25 mouse cellular contexts compared by ENCODE assay signal in the genomic region with DNA sequence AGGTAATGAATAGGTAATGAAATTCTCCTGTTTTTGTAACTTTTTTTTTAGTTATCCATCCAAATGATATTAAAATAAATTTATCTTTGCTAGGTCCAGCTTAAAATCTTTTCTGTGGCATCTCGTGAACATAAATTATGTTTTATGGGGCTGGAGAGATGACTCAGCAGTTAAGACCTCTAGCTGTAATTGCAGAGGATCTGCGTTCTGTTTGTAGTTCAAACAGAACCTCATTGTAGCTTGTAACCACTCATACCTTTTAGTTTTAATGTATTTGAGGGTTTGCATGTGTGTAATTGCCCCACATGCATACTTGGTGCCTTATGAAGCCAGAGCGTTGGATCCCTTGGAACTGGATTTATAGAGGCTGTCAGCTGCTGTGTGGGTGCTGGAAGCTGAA. TPM values are rescaled to one million over a fixed set of nuclear protein-coding genes. Genes with fewer than 3 reads are reported as not detected.
DNase-seq lines count a peak whose midpoint lies in the region; TF ChIP-seq lines count a peak whose summit lies in the region.
"Had no signal": no experiment of that assay in that cellular context is flagged by ENCODE, and none has a peak within 500 bp of the region (broad histone marks: within the 10 kb centered on the region; RNA-seq: fewer than 3 reads in every experiment).

No protein-coding gene starts in this region.

- H3K27ac ChIP-seq in CH12.LX (ENCODE audit: insufficient read depth, low read depth), result no peak overlapping the region
- H3K27ac ChIP-seq: embryonic facial prominence, embryonic 10.5 days; embryonic facial prominence, embryonic 13.5 days; forebrain, embryonic 10.5 days; forebrain, embryonic 13.5 days; hindbrain, embryonic 12.5 days; hindbrain, embryonic 15.5 days had no signal

- peaks cover 6% of the 10 kb centered on the region; the same call in 1 of the 2 replicates for H3K79me2 ChIP-seq in CH12.LX (replicated peaks; ENCODE audit: control insufficient read depth, extremely low read depth, insufficient read depth, poor library complexity, severe bottlenecking)

- DNase-seq in adrenal gland, adult 2 months, result peak; percentile 14
- no peak for DNase-seq in adrenal gland, postnatal 14 days
- no peak for DNase-seq in CH12.LX (ENCODE audit: extremely low read depth)
- peak; percentile 18 for DNase-seq in brain, adult 2 months (ENCODE audit: low read depth, low spot score)
- DNase-seq in embryo, embryonic 10 days (ENCODE audit: low spot score), result no peak
- DNase-seq in lung, postnatal 4 days, result no peak
- DNase-seq: adrenal gland, adult 8-10 months; adrenal gland, postnatal 36 days; B cell, adult 2 months; cerebellum, adult 11 months; cerebellum, adult 2 months; cerebellum, adult 9-11 months; cerebellum, postnatal 25 days; embryo, embryonic 11 days; gastrocnemius, postnatal 14 days; heart, adult 11 months; kidney, adult 11 months had no signal

- no peak overlapping the region for H3K4me2 ChIP-seq in CH12.LX (ENCODE audit: insufficient read depth, low read depth, poor library complexity, severe bottlenecking)
- H3K4me2 ChIP-seq: embryonic facial prominence, embryonic 13.5 days; forebrain, embryonic 13.5 days; heart, embryonic 11.5 days; hindbrain, embryonic 12.5 days; hindbrain, embryonic 15.5 days had no signal

- TF ChIP-seq POLR2A in CH12.LX (IDR thresholded peaks at IDR 0.05; ENCODE audit: low read depth, low read length), result no peak; the same call in 1 of the 2 replicates

- no peaks in the 10 kb centered on the region for H3K9me3 ChIP-seq in CH12.LX (replicated peaks; ENCODE audit: low read length)
- H3K9me3 ChIP-seq: embryonic facial prominence, embryonic 10.5 days; embryonic facial prominence, embryonic 13.5 days; forebrain, embryonic 10.5 days; forebrain, embryonic 13.5 days; G1E; hindbrain, embryonic 12.5 days; hindbrain, embryonic 15.5 days had no signal

- H3K27me3 ChIP-seq in CH12.LX (replicated peaks), result no peaks in the 10 kb centered on the region
- H3K27me3 ChIP-seq: embryonic facial prominence, embryonic 13.5 days; forebrain, embryonic 13.5 days; hindbrain, embryonic 12.5 days; hindbrain, embryonic 15.5 days had no signal

- H3K9ac ChIP-seq in CH12.LX (ENCODE audit: insufficient read depth, low read depth), result no peak overlapping the region
- H3K9ac ChIP-seq: embryonic facial prominence, embryonic 13.5 days; forebrain, embryonic 13.5 days; hindbrain, embryonic 12.5 days; hindbrain, embryonic 15.5 days had no signal

- in situ Hi-C loops in CH12.LX (cut with MboI; ENCODE audit: low pct_ligation_motif_present, low pct_unique_long_range_greater_than_20kb, low sequenced_read_pairs), result no loop called here

- H3K4me3 ChIP-seq in CH12.LX (replicated peaks in 1 of 3; ENCODE audit: low read depth in 2 of 3, low read length in 2 of 3, poor library complexity in 1 of 3), result no peak overlapping the region
- H3K4me3 ChIP-seq: embryonic facial prominence, embryonic 10.5 days; embryonic facial prominence, embryonic 13.5 days; forebrain, embryonic 10.5 days; forebrain, embryonic 13.5 days; hindbrain, embryonic 12.5 days; hindbrain, embryonic 15.5 days had no signal

- no peak for TF ChIP-seq CTCF in CH12.LX (conservative IDR thresholded peaks at IDR 0.05 in 1 of 2, IDR thresholded peaks at IDR 0.05 in 1 of 2; ENCODE audit: low read depth in 2 of 2, low read length in 2 of 2)

- TF ChIP-seq EP300 in CH12.LX (IDR thresholded peaks at IDR 0.05; ENCODE audit: low read length), result no peak

- H3K4me1 ChIP-seq in CH12.LX (ENCODE audit: control insufficient read depth in 1 of 2, insufficient read depth in 2 of 2), result no peaks in the 10 kb centered on the region
- H3K4me1 ChIP-seq: embryonic facial prominence, embryonic 10.5 days; embryonic facial prominence, embryonic 13.5 days; forebrain, embryonic 10.5 days; forebrain, embryonic 13.5 days; hindbrain, embryonic 12.5 days; hindbrain, embryonic 15.5 days had no signal

- peaks cover 49 to 90% of the 10 kb centered on the region in 2 experiments for H3K36me3 ChIP-seq in CH12.LX (replicated peaks in 1 of 2; ENCODE audit: control insufficient read depth in 1 of 2, insufficient read depth in 1 of 2, low read length in 1 of 2)

- no peak for TF ChIP-seq RAD21 in CH12.LX (IDR thresholded peaks at IDR 0.05; ENCODE audit: low read depth, low read length)

- dilution Hi-C loops in CH12.LX (cut with MboI; ENCODE audit: extremely low pct_ligation_motif_present, extremely low pct_unique_long_range_greater_than_20kb, low sequenced_read_pairs), result no loop called here

TF ChIP-seq in CH12.LX, 34 proteins besides CTCF, POLR2A, EP300 and RAD21:
- TF ChIP-seq JUND (conservative IDR thresholded peaks at IDR 0.05; ENCODE audit: low read depth, low read length) (no peak), CHD2 (IDR thresholded peaks at IDR 0.05; ENCODE audit: low read length) (no peak), IRF4 (IDR thresholded peaks at IDR 0.05; ENCODE audit: low read depth, low read length) (no peak), MAFK (IDR thresholded peaks at IDR 0.05; ENCODE audit: insufficient replicate concordance, low read length) (peak; percentile 40; the same call in 1 of the 2 replicates)

RNA-seq across cellular contexts. Expression of a gene that starts 36.1 kb away (rescaled TPM):
- total RNA-seq in adrenal gland, adult 2 months (2021), result 10 to 100 TPM; 33.0 to 52.8 TPM
- 7.4 and 8.3 TPM in 2 replicates for polyA plus RNA-seq in adrenal gland, adult 2 months (2012; rRNA removed)
- total RNA-seq in adrenal gland, postnatal 14 days (2021), result 46.2 and 46.6 TPM in 2 replicates
- 29.6 and 38.2 TPM in 2 replicates for total RNA-seq in CH12.LX (2012; rRNA removed)
- total RNA-seq in CH12.LX (2014; rRNA removed), result 26.1 and 27.8 TPM in 2 replicates
- polyA plus RNA-seq in CH12.LX (2012; ENCODE audit: insufficient read length, low read depth), result 39.1 and 44.1 TPM in 2 replicates

RNA-seq across cellular contexts. Expression of a gene that starts 45.9 kb away (rescaled TPM):
- total RNA-seq in adrenal gland, adult 2 months (2021), result 10 to 100 TPM; 51.9 to 70.1 TPM
- 9.3 and 17.5 TPM in 2 replicates for polyA plus RNA-seq in adrenal gland, adult 2 months (2012; rRNA removed)
- total RNA-seq in adrenal gland, postnatal 14 days (2021), result 52.3 and 58.3 TPM in 2 replicates
- 28.8 and 40.8 TPM in 2 replicates for total RNA-seq in CH12.LX (2012; rRNA removed)
- 51.4 and 52.0 TPM in 2 replicates for total RNA-seq in CH12.LX (2014; rRNA removed)
- polyA plus RNA-seq in CH12.LX (2012; ENCODE audit: insufficient read length, low read depth), result 54.7 and 58.9 TPM in 2 replicates

Comparison
In these comparisons a context has a peak if more than half of its experiments do, and no peak if none do; other contexts are left out.
1. DNase-seq: peak in adrenal gland, adult 2 months (single experiment) and brain, adult 2 months (single experiment); none in adrenal gland, postnatal 14 days (single experiment), CH12.LX (single experiment), embryo, embryonic 10 days (single experiment) and lung, postnatal 4 days (0 of 2).